Mouse (Mus musculus): Measurements from ENCODE around the gene Gm49320. TPM values are rescaled to one million over a fixed set of nuclear protein-coding genes. Genes with fewer than 3 reads are reported as not detected.

Gene Gm49320
- total and polyA plus RNA-seq, 3 experiments: 2.0 TPM; not detected in 2

GRCm38 (mm10) chr8:4192305-4192704 is 46.4 kb upstream of the Gm49320 start (continued):
- no peak for TF ChIP-seq POLR2A (IDR thresholded peaks at IDR 0.05; ENCODE audit: control insufficient read depth in 1 of 2, insufficient read depth in 1 of 2, low read depth in 1 of 2, low read length in 2 of 2, poor library complexity in 1 of 2)

- peak; percentile 76 to 94 (median 87) for TF ChIP-seq CTCF (IDR thresholded peaks at IDR 0.05 in 2 of 3, conservative IDR thresholded peaks at IDR 0.05 in 1 of 3; ENCODE audit: control insufficient read depth in 1 of 3, insufficient read depth in 1 of 3, low read depth in 2 of 3, low read length in 3 of 3, poor library complexity in 1 of 3, severe bottlenecking in 1 of 3)
- peak; percentile 80 for TF ChIP-seq RAD21 (IDR thresholded peaks at IDR 0.05; ENCODE audit: low read depth, low read length)
- TF ChIP-seq POLR2A (IDR thresholded peaks at IDR 0.05; ENCODE audit: control insufficient read depth in 1 of 2, insufficient read depth in 1 of 2, low read depth in 1 of 2, low read length in 2 of 2, poor library complexity in 1 of 2): no peak
- TF ChIP-seq EP300 (IDR thresholded peaks at IDR 0.05; ENCODE audit: low read depth in 1 of 2, low read length in 2 of 2): no peak
- TF ChIP-seq CHD2 (IDR thresholded peaks at IDR 0.05; ENCODE audit: low read length): peak; percentile 42; the same call in 1 of the 2 replicates
- TF ChIP-seq SMC3 (IDR thresholded peaks at IDR 0.05; ENCODE audit: low read depth, low read length): peak; percentile 79
- peak; percentile 63 for TF ChIP-seq ZC3H11A (IDR thresholded peaks at IDR 0.05; ENCODE audit: low read depth, low read length)
- no peak for TF ChIP-seq SIN3A (IDR thresholded peaks at IDR 0.05; ENCODE audit: low read length)
- TF ChIP-seq ZMIZ1 (IDR thresholded peaks at IDR 0.05; ENCODE audit: low read depth, low read length): no peak
- no peak overlapping the region for H3K27ac ChIP-seq (ENCODE audit: control insufficient read depth, low read depth, low read length)
- H3K36me3 ChIP-seq (ENCODE audit: control insufficient read depth in 1 of 2, insufficient read depth in 2 of 2, low read length in 2 of 2): no peaks in the 10 kb centered on the region
- DNase-seq (ENCODE audit: low read depth, low spot score): peak; percentile 71
- no peaks in the 10 kb centered on the region; a peak in 1 of 4 replicates for H3K4me1 ChIP-seq (ENCODE audit: control insufficient read depth in 1 of 2, insufficient read depth in 2 of 2, low read length in 2 of 2)
- H3K9ac ChIP-seq (ENCODE audit: control insufficient read depth, low read depth, low read length, poor library complexity, severe bottlenecking): no peak overlapping the region
- no peaks in the 10 kb centered on the region for H3K27me3 ChIP-seq (ENCODE audit: control insufficient read depth in 1 of 2, insufficient read depth in 2 of 2, low read length in 2 of 2)
- H3K4me3 ChIP-seq (ENCODE audit: control insufficient read depth in 1 of 2, insufficient read depth in 1 of 2, low read depth in 2 of 2, low read length in 2 of 2): no peak overlapping the region
- H3K9me3 ChIP-seq (replicated peaks; ENCODE audit: insufficient read depth, low read length): no peaks in the 10 kb centered on the region
- H3K79me2 ChIP-seq (ENCODE audit: control insufficient read depth, insufficient read depth, low read length, poor library complexity): no peaks in the 10 kb centered on the region
Measured at GRCm38 (mm10) chr8:4192807-4193587, 45.7 kb upstream of the Gm49320 start.

GRCm38 (mm10) chr8:4193588-4193894 is 45.1 kb upstream of the Gm49320 start:
- Histone ChIP-seq H3K27ac (ENCODE audit: control insufficient read depth, low read depth, low read length) (no peak overlapping the region), H3K79me2 (ENCODE audit: control insufficient read depth, insufficient read depth, low read length, poor library complexity) (no peaks in the 10 kb centered on the region), H3K4me1 (ENCODE audit: control insufficient read depth in 1 of 2, insufficient read depth in 2 of 2, low read length in 2 of 2) (no peaks in the 10 kb centered on the region; a peak in 1 of 4 replicates), H3K4me3 (ENCODE audit: control insufficient read depth in 1 of 2, insufficient read depth in 1 of 2, low read depth in 2 of 2, low read length in 2 of 2) (no peak overlapping the region), H3K36me3 (ENCODE audit: control insufficient read depth in 1 of 2, insufficient read depth in 2 of 2, low read length in 2 of 2) (no peaks in the 10 kb centered on the region), H3K9ac (ENCODE audit: control insufficient read depth, low read depth, low read length, poor library complexity, severe bottlenecking) (no peak overlapping the region), H3K27me3 (ENCODE audit: control insufficient read depth in 1 of 2, insufficient read depth in 2 of 2, low read length in 2 of 2) (no peaks in the 10 kb centered on the region), H3K9me3 (replicated peaks; ENCODE audit: insufficient read depth, low read length) (no peaks in the 10 kb centered on the region)
- no peak for DNase-seq (ENCODE audit: low read depth, low spot score)
- TF ChIP-seq ZNF384 (IDR thresholded peaks at IDR 0.05; ENCODE audit: low read depth, low read length): no peak
- TF ChIP-seq CTCF (IDR thresholded peaks at IDR 0.05 in 2 of 3, conservative IDR thresholded peaks at IDR 0.05 in 1 of 3; ENCODE audit: control insufficient read depth in 1 of 3, insufficient read depth in 1 of 3, low read depth in 2 of 3, low read length in 3 of 3, poor library complexity in 1 of 3, severe bottlenecking in 1 of 3): peak in 1 of 3 experiments; percentile 0; a peak in 1 of 6 replicates

GRCm38 (mm10) chr8:4201321-4201720 is 37.3 kb upstream of the Gm49320 start:
- Histone ChIP-seq H3K27ac (ENCODE audit: control insufficient read depth, low read depth, low read length) (no peak overlapping the region), H3K4me3 (ENCODE audit: control insufficient read depth in 1 of 2, insufficient read depth in 1 of 2, low read depth in 2 of 2, low read length in 2 of 2) (no peak overlapping the region), H3K79me2 (ENCODE audit: control insufficient read depth, insufficient read depth, low read length, poor library complexity) (no peaks in the 10 kb centered on the region), H3K9me3 (replicated peaks; ENCODE audit: insufficient read depth, low read length) (no peaks in the 10 kb centered on the region), H3K27me3 (ENCODE audit: control insufficient read depth in 1 of 2, insufficient read depth in 2 of 2, low read length in 2 of 2) (no peaks in the 10 kb centered on the region), H3K36me3 (ENCODE audit: control insufficient read depth in 1 of 2, insufficient read depth in 2 of 2, low read length in 2 of 2) (no peaks in the 10 kb centered on the region), H3K9ac (ENCODE audit: control insufficient read depth, low read depth, low read length, poor library complexity, severe bottlenecking) (no peak overlapping the region), H3K4me1 (ENCODE audit: control insufficient read depth in 1 of 2, insufficient read depth in 2 of 2, low read length in 2 of 2) (no peaks in the 10 kb centered on the region)
- DNase-seq (ENCODE audit: low read depth, low spot score): no peak
- TF ChIP-seq SMC3 (IDR thresholded peaks at IDR 0.05; ENCODE audit: low read depth, low read length) (no peak), ETS1 (IDR thresholded peaks at IDR 0.05; ENCODE audit: low read depth, low read length) (no peak), ZKSCAN1 (IDR thresholded peaks at IDR 0.05; ENCODE audit: low read depth, low read length) (no peak), CTCF (IDR thresholded peaks at IDR 0.05 in 2 of 3, conservative IDR thresholded peaks at IDR 0.05 in 1 of 3; ENCODE audit: control insufficient read depth in 1 of 3, insufficient read depth in 1 of 3, low read depth in 2 of 3, low read length in 3 of 3, poor library complexity in 1 of 3, severe bottlenecking in 1 of 3) (no peak), ZC3H11A (IDR thresholded peaks at IDR 0.05; ENCODE audit: low read depth, low read length) (no peak), MYC (IDR thresholded peaks at IDR 0.05; ENCODE audit: low read depth, low read length) (no peak), POLR2AphosphoS5 (IDR thresholded peaks at IDR 0.05; ENCODE audit: borderline replicate concordance, low read depth, low read length) (no peak), POLR2AphosphoS2 (IDR thresholded peaks at IDR 0.05; ENCODE audit: low read length) (no peak), RCOR1 (IDR thresholded peaks at IDR 0.05; ENCODE audit: low read depth, low read length) (no peak), RAD21 (IDR thresholded peaks at IDR 0.05; ENCODE audit: low read depth, low read length) (no peak), GABPA (IDR thresholded peaks at IDR 0.05; ENCODE audit: low read depth, low read length) (no peak), EP300 (IDR thresholded peaks at IDR 0.05; ENCODE audit: low read depth in 1 of 2, low read length in 2 of 2) (no peak), CHD1 (IDR thresholded peaks at IDR 0.05; ENCODE audit: low read depth, low read length) (no peak), MEF2A (IDR thresholded peaks at IDR 0.05; ENCODE audit: extremely low read depth, insufficient replicate concordance, low read depth, low read length, poor library complexity, severe bottlenecking) (no peak), MYB (IDR thresholded peaks at IDR 0.05; ENCODE audit: low read depth, low read length) (no peak), ZMIZ1 (IDR thresholded peaks at IDR 0.05; ENCODE audit: low read depth, low read length) (no peak), ZNF384 (IDR thresholded peaks at IDR 0.05; ENCODE audit: low read depth, low read length) (no peak)
